Mouse (Mus musculus): ENCODE measurements around the gene Dlg4.

DNA sequence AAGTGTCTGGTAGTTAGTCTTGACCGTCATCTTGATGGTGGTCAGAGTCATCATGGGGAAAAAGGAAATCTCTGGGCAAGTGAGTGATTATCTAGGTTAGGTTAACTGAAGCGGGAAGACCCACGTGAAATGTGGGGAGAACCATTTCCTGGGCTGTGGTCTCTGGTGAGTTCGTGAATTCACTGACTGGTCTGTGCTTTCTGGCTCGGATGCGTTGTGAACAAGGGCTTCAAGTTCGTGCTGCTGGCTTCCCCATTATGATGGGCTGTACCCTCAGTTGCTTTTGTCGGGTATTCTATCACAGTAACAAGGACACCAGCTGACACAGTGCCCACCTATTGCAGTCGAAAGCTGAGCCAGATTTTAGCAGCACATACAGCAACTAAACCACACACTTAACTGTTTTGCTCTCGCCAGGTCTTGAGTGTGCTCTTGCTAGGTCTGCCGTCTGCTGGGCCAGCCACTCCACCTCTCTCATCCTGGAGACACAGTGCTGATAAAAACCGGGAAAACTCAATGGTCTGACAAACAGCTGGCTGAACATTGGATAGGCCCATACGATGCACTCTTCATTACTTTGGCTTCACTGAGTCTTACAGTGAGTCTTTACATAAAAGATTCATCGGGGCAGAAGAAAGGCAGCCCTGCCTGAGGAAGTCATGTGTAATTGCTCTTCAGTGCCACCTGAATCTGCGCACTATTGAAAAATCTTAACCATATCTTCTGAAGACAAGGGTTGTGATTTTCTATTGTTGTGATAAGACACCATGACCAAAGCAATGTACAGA is 64.3 kb downstream of the Dlg4 start:
- TF ChIP-seq CTCF (IDR thresholded peaks at IDR 0.05; ENCODE audit: low read depth, low read length) (no peak), GATA1 (IDR thresholded peaks at IDR 0.05; ENCODE audit: borderline replicate concordance, low read length) (no peak), TAL1 (conservative IDR thresholded peaks at IDR 0.05; ENCODE audit: low read depth, low read length) (no peak), POLR2AphosphoS5 (IDR thresholded peaks at IDR 0.05; ENCODE audit: insufficient replicate concordance, low read depth, low read length) (no peak), GATA2 (IDR thresholded peaks at IDR 0.05; ENCODE audit: borderline replicate concordance, low read depth, low read length) (no peak)

Measured in G1E (cell line).